Mouse (Mus musculus) kidney, adult 2 months (tissue): Measurements from ENCODE around the gene Cnnm2. TPM values are rescaled to one million over a fixed set of nuclear protein-coding genes. Genes with fewer than 3 reads are reported as not detected.
A peak's percentile ranks its signal among the peaks of the same experiment; 100 is the strongest.

ENCODE experiments used
- DNase-seq: peaks from one replicate; pipeline ENCODE4 v3.0.0; 2021
- H3K27ac ChIP-seq: fragments of 200-500 bp; 2 replicates; pipeline ENCODE4 v1.5.1; 2012; ENCODE audit warnings: low read depth, low read length, control low read depth, inconsistent platforms; ENCODE audit not compliant: insufficient read depth
- H3K27me3 ChIP-seq: fragments of 200-500 bp; replicated peaks from 2 replicates; pipeline ENCODE4 v1.6.1; 2012; ENCODE audit warnings: mild to moderate bottlenecking, moderate library complexity, low read length, inconsistent platforms; ENCODE audit not compliant: control insufficient read depth, insufficient read depth
- H3K36me3 ChIP-seq: fragments of 200-500 bp; 2 replicates; pipeline ENCODE4 v1.6.1; 2012; ENCODE audit warnings: mild to moderate bottlenecking, moderate library complexity, low read length, inconsistent platforms; ENCODE audit not compliant: control insufficient read depth, insufficient read depth
- H3K4me1 ChIP-seq: fragments of 200-500 bp; 2 replicates; pipeline ENCODE4 v1.6.1; 2011; ENCODE audit warnings: low read length; ENCODE audit not compliant: control insufficient read depth, insufficient read depth
- H3K4me3 ChIP-seq: fragments of 200-500 bp; 2 replicates; pipeline ENCODE4 v1.5.1; 2011; ENCODE audit warnings: mild to moderate bottlenecking, low read depth, low read length, control low read depth; ENCODE audit not compliant: insufficient read depth
- CTCF ChIP-seq: fragments of 200-500 bp; conservative IDR thresholded peaks from 2 replicates; pipeline ENCODE4 v1.5.1; 2011; ENCODE audit warnings: low read depth, mild to moderate bottlenecking, control low read depth, low read length, moderate library complexity, mixed read lengths; ENCODE audit not compliant: insufficient read depth, insufficient read length
- POLR2A ChIP-seq: fragments of 200-500 bp; IDR thresholded peaks from one replicate; pipeline ENCODE4 v1.6.1; 2011; ENCODE audit warnings: low read depth, low read length, control low read depth
- WGBS: fragments of 180-500 bp; shearing (Covaris S2); methylation state at CpG from one replicate; pipeline ENCODE4 v1.1.7; 2018; 5-methylcytosine and 5-hydroxymethylcytosine counted together
- polyA plus RNA-seq: library from polyadenylated mRNA; depleted of rRNA; stranded (reverse); fragments of >200 nt; gene quantifications from 2 replicates; pipeline ENCODE4 v1.2.3, GENCODE M21; 2012; rRNA removed

The Cnnm2 gene
- polyA plus RNA-seq, 1 experiment: 26.4 TPM

DNA sequence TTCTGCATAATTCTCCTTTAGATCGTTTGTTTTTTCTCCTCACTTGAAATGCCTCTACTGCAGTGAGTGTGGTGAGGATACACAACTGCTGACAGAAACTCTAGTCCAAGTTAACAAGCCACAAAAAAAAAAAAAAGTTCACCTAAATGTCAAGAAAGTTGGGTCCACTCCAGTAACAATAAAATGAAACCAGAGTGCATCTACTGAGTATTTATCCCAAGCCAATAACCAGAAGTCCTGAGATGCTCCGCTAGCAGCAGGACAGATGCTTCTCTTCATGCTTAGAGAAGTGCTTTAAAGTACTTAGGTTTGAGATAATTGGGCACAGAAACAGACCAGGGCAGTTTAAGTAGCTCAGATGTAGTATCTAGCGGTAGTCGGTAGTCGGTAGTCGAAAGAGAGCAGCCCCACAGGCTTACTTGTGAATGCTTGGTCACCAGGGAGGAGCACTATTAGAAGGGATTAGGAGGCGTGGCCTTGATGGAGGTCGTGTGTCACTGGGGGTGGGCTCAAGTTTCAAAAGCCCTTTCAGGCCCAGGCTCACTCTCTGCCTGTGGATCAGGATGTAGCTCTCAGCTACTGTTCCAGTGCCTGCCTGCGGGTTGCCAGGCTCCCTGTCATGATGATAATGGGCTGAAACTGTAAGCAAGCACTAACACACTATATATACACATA is 154.1 kb downstream of the Cnnm2 start:
- peak; percentile 48 for DNase-seq
- H3K27ac ChIP-seq: 0 out of 2 replicates have a peak overlapping the region, but pooled peaks have one; percentile 20
- H3K4me3 ChIP-seq: no peak overlapping the region
- H3K36me3 ChIP-seq: no peaks in the 10 kb centered on the region; the same call in 1 of the 2 replicates
- TF ChIP-seq CTCF: no peak
- 61% methylated on average over 9 of the region's 9 CpGs for WGBS
- H3K4me1 ChIP-seq: peaks cover 15% of the 10 kb centered on the region; the same call in 1 of the 2 replicates
- no peaks in the 10 kb centered on the region for H3K27me3 ChIP-seq

DNA sequence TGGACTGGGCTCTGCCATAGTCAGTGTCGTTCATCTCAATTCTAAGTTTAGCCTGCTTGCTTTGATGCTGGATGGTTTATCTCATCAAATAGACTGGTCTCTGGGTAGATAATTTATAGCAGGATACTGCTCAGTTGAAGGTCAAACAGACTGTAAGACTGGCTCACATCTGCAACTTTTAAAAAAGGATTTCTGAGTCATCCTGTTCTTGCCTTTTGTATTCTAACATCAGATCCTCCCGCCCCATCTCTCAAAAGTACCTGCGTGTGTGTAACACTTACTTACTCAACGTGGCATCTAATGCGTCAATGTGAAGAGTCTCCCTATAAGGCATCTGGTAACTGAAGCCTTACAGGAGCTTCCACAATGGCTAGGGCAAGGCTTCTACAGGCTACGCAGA is 159.2 kb downstream of the Cnnm2 start:
- 76% methylated on average over 6 of the region's 6 CpGs for WGBS
- H3K36me3 ChIP-seq: no peaks in the 10 kb centered on the region; the same call in 1 of the 2 replicates
- DNase-seq: no peak

DNA sequence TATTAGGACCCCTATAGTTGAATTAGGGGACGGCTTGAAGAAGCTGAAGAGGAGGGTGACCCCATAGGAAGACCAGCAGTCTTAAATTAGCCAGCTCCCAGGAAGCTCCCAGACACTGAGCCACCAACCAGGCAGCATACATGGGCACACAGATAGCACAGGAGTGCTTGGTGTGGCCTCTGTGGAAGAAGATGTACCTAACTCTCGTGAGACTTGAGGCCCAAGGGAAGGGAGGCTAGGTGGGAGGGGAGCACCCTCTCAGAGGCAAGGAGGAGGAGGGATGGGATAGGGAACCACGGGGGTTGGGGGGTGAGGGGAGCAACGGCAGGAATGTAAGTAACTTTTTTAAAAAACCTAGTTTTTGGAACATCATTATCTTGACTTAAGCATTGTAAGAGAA is 165.0 kb downstream of the Cnnm2 start:
- TF ChIP-seq POLR2A (no peak), CTCF (no peak)
- H3K27ac ChIP-seq: no peak overlapping the region
- H3K36me3 ChIP-seq: no peaks in the 10 kb centered on the region; the same call in 1 of the 2 replicates
- H3K27me3 ChIP-seq: no peaks in the 10 kb centered on the region
- WGBS: 49% methylated on average over 4 of the region's 4 CpGs
- no peak overlapping the region for H3K4me3 ChIP-seq
- H3K4me1 ChIP-seq: peaks cover 12% of the 10 kb centered on the region
- DNase-seq: no peak

More for the DNA sequence above, 159.2 kb downstream of the Cnnm2 start:
- no peak overlapping the region for H3K27ac ChIP-seq
- no peaks in the 10 kb centered on the region for H3K4me1 ChIP-seq
- H3K27me3 ChIP-seq: no peaks in the 10 kb centered on the region
- TF ChIP-seq CTCF: no peak
- no peak for TF ChIP-seq POLR2A
- no peak overlapping the region for H3K4me3 ChIP-seq

DNA sequence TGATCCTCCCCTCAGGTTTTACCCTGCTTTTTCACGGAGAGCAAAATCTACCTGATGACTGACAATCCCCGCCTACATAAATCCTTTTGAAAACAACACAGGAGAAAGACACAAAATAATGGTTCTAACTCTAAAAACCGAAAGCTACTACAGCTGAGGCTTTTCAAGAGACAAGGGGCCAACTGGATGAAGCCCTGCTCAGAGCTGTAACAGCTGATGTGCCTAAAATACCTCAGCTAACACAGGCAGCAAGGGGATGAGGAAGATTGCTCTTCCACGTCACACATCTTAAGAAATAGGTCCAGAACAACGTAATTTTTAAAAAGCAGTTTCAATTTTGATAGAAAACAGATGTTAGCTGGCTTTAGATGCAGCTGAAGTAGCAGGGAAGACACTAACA is 165.6 kb downstream of the Cnnm2 start:
- TF ChIP-seq CTCF: no peak
- TF ChIP-seq POLR2A: no peak
- no peak overlapping the region for H3K4me3 ChIP-seq
- WGBS: 59% methylated on average over 5 of the region's 5 CpGs
- no peak overlapping the region for H3K27ac ChIP-seq
- no peaks in the 10 kb centered on the region; the same call in 1 of the 2 replicates for H3K36me3 ChIP-seq
- H3K27me3 ChIP-seq: no peaks in the 10 kb centered on the region
- peaks cover 12% of the 10 kb centered on the region for H3K4me1 ChIP-seq
- DNase-seq: no peak

DNA sequence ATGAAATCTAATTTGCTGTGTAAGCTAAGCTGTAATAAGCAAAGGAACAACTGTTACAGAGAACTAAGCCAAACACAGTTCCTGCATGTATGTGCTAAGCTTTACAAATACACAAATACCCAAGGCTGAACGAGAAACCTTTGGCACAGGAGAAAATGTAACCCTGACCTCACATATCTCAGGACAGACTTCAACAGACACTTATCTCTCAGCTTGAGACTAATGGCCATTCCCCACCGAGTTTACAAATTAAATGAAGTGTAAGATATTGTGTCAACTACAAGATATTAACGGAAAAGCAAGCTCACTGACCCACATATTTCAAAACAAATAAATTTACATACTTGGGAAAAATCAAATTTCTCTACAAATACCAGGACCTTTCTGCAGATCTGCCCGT is 166.7 kb downstream of the Cnnm2 start:
- H3K36me3 ChIP-seq: no peaks in the 10 kb centered on the region; the same call in 1 of the 2 replicates
- DNase-seq: no peak
- no peak overlapping the region for H3K27ac ChIP-seq
- no peak overlapping the region for H3K4me3 ChIP-seq
- H3K4me1 ChIP-seq: peaks cover 12% of the 10 kb centered on the region
- no peak for TF ChIP-seq CTCF
- TF ChIP-seq POLR2A: no peak
- H3K27me3 ChIP-seq: no peaks in the 10 kb centered on the region
- WGBS: 40% methylated on average over 4 of the region's 4 CpGs

DNA sequence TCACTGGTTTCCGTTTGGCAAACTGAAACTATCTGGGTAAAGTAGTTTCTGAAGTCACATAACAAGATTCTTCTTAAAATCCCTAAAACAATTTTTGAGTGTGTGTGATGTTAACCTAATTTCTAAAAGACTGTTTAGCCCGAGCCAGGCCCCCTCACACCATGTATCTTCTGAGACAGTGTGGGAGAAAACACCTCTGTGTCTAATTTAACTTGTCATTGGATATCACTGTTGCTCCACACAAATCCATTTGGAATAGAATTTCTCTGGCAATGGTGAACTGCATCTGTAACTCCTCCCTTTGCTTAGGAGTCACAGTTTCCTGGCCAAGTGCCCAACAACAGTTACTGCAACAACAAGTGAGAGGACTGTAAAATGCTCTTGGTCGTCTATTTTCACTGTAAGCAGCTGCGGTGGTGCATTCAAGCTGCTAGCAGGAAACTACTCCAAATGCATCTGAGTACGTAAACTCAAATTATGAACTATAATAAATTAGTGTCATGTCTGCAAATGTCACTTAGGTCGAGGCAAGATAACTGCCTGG is 167.7 kb downstream of the Cnnm2 start:
- DNase-seq: peak; percentile 87
- no peaks in the 10 kb centered on the region for H3K27me3 ChIP-seq
- H3K4me3 ChIP-seq: no peak overlapping the region
- peak overlapping the region; percentile 39 for H3K27ac ChIP-seq
- no peak for TF ChIP-seq POLR2A
- no peak for TF ChIP-seq CTCF
- H3K36me3 ChIP-seq: no peaks in the 10 kb centered on the region; the same call in 1 of the 2 replicates
- peaks cover 12% of the 10 kb centered on the region for H3K4me1 ChIP-seq
- 12% methylated on average over 6 of the region's 6 CpGs for WGBS

Other genes with a start within 250 kb of the Cnnm2 start
- 52.5 and 62.8 TPM in 2 replicates for gene Arl3, start 188.4 kb upstream of the Cnnm2 start, polyA plus RNA-seq
- gene Sfxn2, start 188.2 kb upstream of the Cnnm2 start, polyA plus RNA-seq: 18.9 and 23.0 TPM in 2 replicates
- 60.1 and 60.3 TPM in 2 replicates for gene Wbp1l, start 162.5 kb upstream of the Cnnm2 start, polyA plus RNA-seq
- 0.27 and 0.29 TPM in 2 replicates for gene Cyp17a1, start 88.4 kb upstream of the Cnnm2 start, polyA plus RNA-seq
- 4.8 and 6.0 TPM in 2 replicates for gene Borcs7, start 71.7 kb upstream of the Cnnm2 start, polyA plus RNA-seq
- 28.8 and 43.7 TPM in 2 replicates for gene As3mt, start 54.1 kb upstream of the Cnnm2 start, polyA plus RNA-seq